Mouse (Mus musculus) olfactory bulb, adult 2 months (tissue): ENCODE measurements around the gene Plekhh2.

ENCODE experiments used
- CTCF ChIP-seq: fragments of 200-500 bp; IDR thresholded peaks from 2 replicates; pipeline ENCODE4 v1.5.1; 2012; ENCODE audit warnings: low read depth, mild to moderate bottlenecking, low read length, moderate library complexity; ENCODE audit not compliant: insufficient read depth
- POLR2A ChIP-seq: fragments of 200-500 bp; IDR thresholded peaks from 2 replicates; pipeline ENCODE4 v1.6.1; 2012; ENCODE audit warnings: mild to moderate bottlenecking, low read depth, low read length, moderate library complexity; ENCODE audit not compliant: insufficient read depth

GRCm38 (mm10) chr17:84628611-84629010, 116.9 kb downstream of the Plekhh2 start:
- TF ChIP-seq CTCF (no peak), POLR2A (no peak)
